Mouse (Mus musculus): ENCODE data around the gene Jsrp1. TPM values are rescaled to one million over a fixed set of nuclear protein-coding genes. Genes with fewer than 3 reads are reported as not detected.

Jsrp1 gene
- polyA plus RNA-seq, 1 experiment from 2014 or later: 0.70 TPM

DNA sequence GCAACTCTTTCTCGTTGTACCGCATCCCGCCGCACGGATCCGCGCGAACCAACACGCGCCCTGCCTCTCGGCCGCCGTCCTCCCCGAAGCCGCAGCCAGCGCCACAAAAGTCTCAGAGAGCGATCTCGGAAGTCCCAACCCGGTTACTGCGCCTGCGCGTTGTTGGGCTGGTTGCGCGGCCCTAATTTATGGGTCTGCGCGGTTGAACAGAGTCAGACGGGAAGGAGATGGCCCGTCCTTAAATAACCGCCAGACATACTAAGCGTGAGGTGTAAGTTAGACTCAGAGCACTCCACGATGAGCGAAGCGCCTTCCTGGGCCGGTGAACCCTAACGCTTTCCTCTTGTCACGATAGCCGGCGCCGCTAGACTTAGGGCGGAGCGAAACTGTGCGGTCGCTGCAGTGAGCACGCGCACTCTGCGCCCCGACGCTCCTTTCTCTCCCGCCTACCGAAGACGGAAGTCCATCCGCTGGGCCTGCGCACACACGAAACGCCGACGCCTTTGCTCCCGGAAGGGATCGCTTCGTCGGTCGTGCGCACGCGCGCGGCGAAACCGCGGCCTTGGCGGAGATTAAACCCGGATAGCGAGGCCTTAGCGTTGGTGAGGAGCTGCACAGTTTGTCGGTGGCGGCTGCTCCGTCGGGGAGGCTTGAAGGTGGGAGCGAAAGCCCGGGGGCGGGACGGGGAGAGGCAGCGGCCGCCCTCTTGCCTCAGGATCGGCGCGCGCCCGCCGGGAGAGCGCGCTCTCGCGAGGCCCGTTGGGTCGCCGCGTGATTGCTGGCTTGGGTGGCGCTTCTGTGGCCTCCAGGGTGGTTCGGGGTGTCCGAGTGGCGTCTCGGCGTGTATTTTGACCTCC lies 14.9 kb downstream of the Jsrp1 start, which contains the start of the genes Sf3a2 and Plekhj1:
TSS of gene Sf3a2 (plus strand) at position 49 of the 857 bp plus-strand sequence.
TSS of gene Plekhj1 (minus strand) at position 477 of the 857 bp plus-strand sequence.
- under 1% methylated on average over 104 of the region's 104 CpGs for WGBS
- ATAC-seq: peak; percentile 95
- Histone ChIP-seq H3K4me3 (ENCODE audit: low read length) (peak within 1 kb of the TSS; percentile 96), H3K36me3 (ENCODE audit: control insufficient read depth, insufficient read depth, low read length) (peaks cover 19% of the 10 kb centered on the region), H3K9me3 (ENCODE audit: control insufficient read depth, low read length) (no peaks in the 10 kb centered on the region), H3K27me3 (replicated peaks; ENCODE audit: control insufficient read depth, insufficient read depth, low read length) (no peaks in the 10 kb centered on the region), H3K4me1 (ENCODE audit: control insufficient read depth, insufficient read depth, low read length) (peaks cover 23% of the 10 kb centered on the region), H3K27ac (ENCODE audit: low read length) (peak within 1 kb of the TSS; percentile 98), H3K4me2 (ENCODE audit: low read depth, low read length) (peak within 1 kb of the TSS; percentile 90), H3K9ac (ENCODE audit: low read depth, low read length) (peak within 1 kb of the TSS; percentile 96)

- Histone ChIP-seq H3K4me2 (ENCODE audit: low read depth, low read length) (peak overlapping the region; percentile 90), H3K4me1 (ENCODE audit: control insufficient read depth, insufficient read depth, low read length) (peaks cover 23% of the 10 kb centered on the region), H3K36me3 (ENCODE audit: control insufficient read depth, insufficient read depth, low read length) (peaks cover 20% of the 10 kb centered on the region), H3K4me3 (ENCODE audit: low read length) (peak overlapping the region; percentile 96), H3K27ac (ENCODE audit: low read length) (peak overlapping the region; percentile 98), H3K27me3 (replicated peaks; ENCODE audit: control insufficient read depth, insufficient read depth, low read length) (no peaks in the 10 kb centered on the region), H3K9ac (ENCODE audit: low read depth, low read length) (peak overlapping the region; percentile 96), H3K9me3 (ENCODE audit: control insufficient read depth, low read length) (no peaks in the 10 kb centered on the region)
- ATAC-seq: peak; percentile 61
- WGBS: 2% methylated on average over 58 of the region's 59 CpGs
These were observed 15.8 kb downstream of the Jsrp1 start for GRCm38 (mm10) chr10:80797186-80798149.

GRCm38 (mm10) chr10:80796307-80796848 lies 16.9 kb downstream of the Jsrp1 start:
- 82% methylated on average over 9 of the region's 9 CpGs for WGBS
- no peak for ATAC-seq
- H3K27me3 ChIP-seq (replicated peaks; ENCODE audit: control insufficient read depth, insufficient read depth, low read length): no peaks in the 10 kb centered on the region
- no peak overlapping the region for H3K27ac ChIP-seq (ENCODE audit: low read length)
- H3K9ac ChIP-seq (ENCODE audit: low read depth, low read length): peak overlapping the region; percentile 96
- H3K36me3 ChIP-seq (ENCODE audit: control insufficient read depth, insufficient read depth, low read length): peaks cover 20% of the 10 kb centered on the region
- H3K4me1 ChIP-seq (ENCODE audit: control insufficient read depth, insufficient read depth, low read length): peaks cover 23% of the 10 kb centered on the region
- H3K4me2 ChIP-seq (ENCODE audit: low read depth, low read length): peak overlapping the region; percentile 90
- H3K9me3 ChIP-seq (ENCODE audit: control insufficient read depth, low read length): no peaks in the 10 kb centered on the region
- H3K4me3 ChIP-seq (ENCODE audit: low read length): peak overlapping the region; percentile 96; the same call in 1 of the 2 replicates

GRCm38 (mm10) chr10:80794750-80795149 lies 18.5 kb downstream of the Jsrp1 start:
- Histone ChIP-seq H3K4me3 (ENCODE audit: low read length) (no peak overlapping the region), H3K27ac (ENCODE audit: low read length) (no peak overlapping the region), H3K36me3 (ENCODE audit: control insufficient read depth, insufficient read depth, low read length) (peaks cover 30% of the 10 kb centered on the region)

DNA sequence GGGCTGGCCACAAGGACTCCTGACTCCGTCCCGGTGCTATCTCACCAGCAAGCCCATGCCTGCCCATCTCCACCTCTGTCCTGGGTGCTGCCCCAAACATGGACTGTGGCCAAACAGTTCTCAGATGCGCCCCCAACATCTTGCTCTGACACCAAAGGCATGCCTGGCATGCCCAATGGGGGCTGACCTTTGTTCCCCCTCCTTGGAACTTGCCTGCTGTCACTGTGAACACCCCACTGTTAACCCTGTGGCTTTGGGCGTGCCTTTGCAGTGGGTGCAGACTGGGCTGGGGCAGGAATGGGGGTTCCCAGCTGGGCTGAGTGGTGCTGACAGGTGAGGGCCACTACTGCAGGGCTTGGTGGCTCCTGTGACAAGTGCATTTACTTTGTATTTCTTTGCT lies 19.5 kb downstream of the Jsrp1 start:
- H3K27ac ChIP-seq (ENCODE audit: low read length): no peak overlapping the region

More at GRCm38 (mm10) chr10:80794750-80795149, 18.5 kb downstream of the Jsrp1 start:
- no peaks in the 10 kb centered on the region for H3K27me3 ChIP-seq (replicated peaks; ENCODE audit: control insufficient read depth, insufficient read depth, low read length)
- no peak overlapping the region for H3K4me2 ChIP-seq (ENCODE audit: low read depth, low read length)
- 89% methylated on average over 8 of the region's 8 CpGs for WGBS
- no peak overlapping the region for H3K9ac ChIP-seq (ENCODE audit: low read depth, low read length)
- no peak for ATAC-seq
- no peaks in the 10 kb centered on the region for H3K9me3 ChIP-seq (ENCODE audit: control insufficient read depth, low read length)
- peaks cover 22% of the 10 kb centered on the region for H3K4me1 ChIP-seq (ENCODE audit: control insufficient read depth, insufficient read depth, low read length)

GRCm38 (mm10) chr10:80793033-80793784 lies 20.1 kb downstream of the Jsrp1 start:
- ATAC-seq: no peak
- H3K9me3 ChIP-seq (ENCODE audit: control insufficient read depth, low read length): no peaks in the 10 kb centered on the region
- no peak overlapping the region for H3K27ac ChIP-seq (ENCODE audit: low read length)
- no peak overlapping the region for H3K9ac ChIP-seq (ENCODE audit: low read depth, low read length)
- peaks cover 43% of the 10 kb centered on the region for H3K36me3 ChIP-seq (ENCODE audit: control insufficient read depth, insufficient read depth, low read length)
- WGBS: 88% methylated on average over 13 of the region's 13 CpGs
- no peaks in the 10 kb centered on the region for H3K27me3 ChIP-seq (replicated peaks; ENCODE audit: control insufficient read depth, insufficient read depth, low read length)
- no peak overlapping the region for H3K4me3 ChIP-seq (ENCODE audit: low read length)
- no peak overlapping the region for H3K4me2 ChIP-seq (ENCODE audit: low read depth, low read length)
- peaks cover 18% of the 10 kb centered on the region for H3K4me1 ChIP-seq (ENCODE audit: control insufficient read depth, insufficient read depth, low read length)

More for the DNA sequence above, 19.5 kb downstream of the Jsrp1 start:
- Histone ChIP-seq H3K27me3 (replicated peaks; ENCODE audit: control insufficient read depth, insufficient read depth, low read length) (no peaks in the 10 kb centered on the region), H3K9me3 (ENCODE audit: control insufficient read depth, low read length) (no peaks in the 10 kb centered on the region), H3K9ac (ENCODE audit: low read depth, low read length) (no peak overlapping the region), H3K36me3 (ENCODE audit: control insufficient read depth, insufficient read depth, low read length) (peaks cover 38% of the 10 kb centered on the region), H3K4me2 (ENCODE audit: low read depth, low read length) (no peak overlapping the region), H3K4me3 (ENCODE audit: low read length) (no peak overlapping the region), H3K4me1 (ENCODE audit: control insufficient read depth, insufficient read depth, low read length) (peaks cover 18% of the 10 kb centered on the region)
- 86% methylated on average over 4 of the region's 4 CpGs for WGBS
- ATAC-seq: no peak

DNA sequence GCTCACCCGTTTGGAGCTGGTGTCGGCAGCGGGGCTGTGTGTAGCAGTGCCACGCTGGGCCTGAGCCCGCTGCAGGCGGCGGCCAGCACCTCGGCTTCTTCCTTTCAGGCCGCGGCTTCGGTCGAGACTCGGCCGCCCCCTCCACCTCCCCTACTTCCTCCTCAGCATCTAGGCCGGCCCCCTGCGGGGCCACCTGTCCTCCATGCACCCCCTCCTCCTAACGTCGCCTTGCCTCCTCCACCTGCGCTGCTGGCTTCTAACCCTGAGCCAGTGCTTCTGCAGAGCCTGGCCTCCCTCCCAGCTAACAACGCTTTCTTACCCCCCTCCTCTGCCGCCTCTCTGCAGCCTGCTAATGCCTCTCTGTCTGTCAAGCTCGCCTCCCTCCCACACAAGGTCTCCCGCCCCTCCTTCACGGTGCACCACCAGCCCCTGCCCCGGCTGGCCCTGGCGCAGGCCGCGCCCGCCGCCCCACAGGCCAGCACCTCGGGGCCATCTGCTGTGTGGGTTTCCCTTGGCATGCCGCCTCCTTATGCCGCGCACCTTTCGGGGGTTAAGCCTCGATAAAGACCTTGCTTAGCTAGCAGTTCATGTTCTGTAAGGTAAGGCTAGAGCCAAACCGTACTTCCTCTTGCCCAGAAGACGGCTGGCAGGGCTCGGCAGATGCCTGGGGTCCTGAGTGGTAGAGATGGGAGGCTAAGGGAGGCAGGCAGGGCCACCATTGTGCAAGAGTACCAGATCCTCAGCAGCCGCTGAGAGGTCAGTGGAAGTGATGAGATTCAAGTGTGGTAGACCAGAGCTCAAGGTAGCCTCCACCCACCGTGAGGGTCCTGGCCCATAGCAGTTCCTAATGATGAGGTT lies 20.9 kb downstream of the Jsrp1 start:
- Histone ChIP-seq H3K27ac (ENCODE audit: low read length) (no peak overlapping the region; the same call in 1 of the 2 replicates), H3K4me1 (ENCODE audit: control insufficient read depth, insufficient read depth, low read length) (peaks cover 18% of the 10 kb centered on the region), H3K27me3 (replicated peaks; ENCODE audit: control insufficient read depth, insufficient read depth, low read length) (no peaks in the 10 kb centered on the region), H3K4me3 (ENCODE audit: low read length) (no peak overlapping the region), H3K9me3 (ENCODE audit: control insufficient read depth, low read length) (no peaks in the 10 kb centered on the region), H3K9ac (ENCODE audit: low read depth, low read length) (no peak overlapping the region), H3K4me2 (ENCODE audit: low read depth, low read length) (no peak overlapping the region), H3K36me3 (ENCODE audit: control insufficient read depth, insufficient read depth, low read length) (peaks cover 50% of the 10 kb centered on the region)
- no peak for ATAC-seq
- 67% methylated on average over 41 of the region's 41 CpGs for WGBS

All from intestine, embryonic 16.5 days (tissue).